Mouse (Mus musculus): ENCODE measurements around the gene Prlhr. TPM values are rescaled to one million over a fixed set of nuclear protein-coding genes. Genes with fewer than 3 reads are reported as not detected.
A peak's percentile ranks its signal among the peaks of the same experiment; 100 is the strongest.

The Prlhr gene
- not detected in 2 replicates for polyA plus RNA-seq (2014; fragmentation: Nextera tagmentation; extraction: Ambion mirVana)

DNA sequence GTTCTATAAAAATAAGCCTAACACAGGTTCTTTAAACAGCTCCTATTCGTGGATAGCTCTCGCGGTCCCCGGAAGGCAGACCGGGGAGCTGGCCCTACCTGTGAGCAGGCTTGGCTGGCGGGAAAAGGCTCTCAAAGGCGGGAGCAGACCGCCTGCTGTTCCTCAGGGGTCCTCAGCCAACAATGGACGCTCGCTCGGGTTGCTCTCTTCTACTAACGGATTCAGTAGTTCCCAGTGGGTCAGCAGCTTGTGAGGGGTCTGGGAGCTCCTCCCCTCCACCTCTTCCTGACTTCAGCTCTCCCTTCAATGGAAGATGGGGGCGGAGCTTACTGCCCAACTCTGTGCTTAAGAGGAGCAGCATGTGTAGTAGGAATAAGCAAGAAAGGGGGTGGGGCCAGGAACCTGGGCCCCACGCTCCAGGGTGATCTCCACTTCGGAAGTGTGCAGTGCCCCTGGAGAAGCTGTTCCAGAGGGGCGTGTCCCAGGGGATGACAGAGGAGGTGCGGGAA, at the start of gene Prlhr:
TSS of gene Prlhr (minus strand) at position 51 of the 509 bp plus-strand sequence.
- no peaks in the 10 kb centered on the region for H3K36me3 ChIP-seq (ENCODE audit: control insufficient read depth, insufficient read depth, low read length)

DNA sequence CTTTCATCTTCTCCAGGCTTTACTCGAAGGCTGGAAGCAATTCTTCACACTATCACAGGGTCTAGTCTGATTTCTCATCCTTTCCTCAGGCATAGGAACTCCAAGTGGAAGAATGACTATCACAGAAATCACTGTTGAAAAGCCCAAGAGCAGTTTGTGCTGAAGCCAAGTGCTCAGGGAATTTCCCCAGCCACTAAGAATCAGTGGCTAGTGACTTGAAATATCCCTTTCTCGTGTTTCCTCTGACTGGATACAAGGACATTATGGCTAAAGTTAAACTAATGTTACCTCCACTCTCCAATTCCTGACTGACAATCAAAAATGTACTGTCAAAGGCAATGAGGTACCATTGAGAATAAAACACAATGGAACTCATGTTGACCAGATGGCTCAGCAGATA, 47.0 kb upstream of the Prlhr start:
- Histone ChIP-seq H3K9ac (ENCODE audit: low read length) (no peak overlapping the region), H3K4me3 (ENCODE audit: control insufficient read depth in 1 of 2, insufficient read depth in 1 of 2, low read depth in 1 of 2, low read length in 2 of 2) (no peak overlapping the region), H3K27me3 (ENCODE audit: control insufficient read depth, insufficient read depth, low read length) (no peaks in the 10 kb centered on the region), H3K4me1 (ENCODE audit: control insufficient read depth in 2 of 2, insufficient read depth in 2 of 2, low read length in 2 of 2) (no peaks in the 10 kb centered on the region), H3K36me3 (ENCODE audit: control insufficient read depth, insufficient read depth, low read length) (no peaks in the 10 kb centered on the region), H3K4me2 (ENCODE audit: low read length) (no peak overlapping the region), H3K9me3 (ENCODE audit: control insufficient read depth, low read length) (no peaks in the 10 kb centered on the region), H3K27ac (replicated peaks in 1 of 2; ENCODE audit: control insufficient read depth in 1 of 2, insufficient read depth in 1 of 2, low read depth in 2 of 2, low read length in 2 of 2) (no peak overlapping the region)
- ATAC-seq (ENCODE audit: insufficient number of reproducible peaks, insufficient read depth, low FRiP score, low read depth), result no peak
- WGBS, result 57% methylated on average over 2 of the region's 2 CpGs

More for the DNA sequence above, at the start of gene Prlhr:
- H3K4me2 ChIP-seq (ENCODE audit: low read length), result peak within 1 kb of the TSS; percentile 61
- 9% methylated on average over 17 of the region's 17 CpGs for WGBS
- H3K27me3 ChIP-seq (ENCODE audit: control insufficient read depth, insufficient read depth, low read length), result peaks cover 41% of the 10 kb centered on the region
- H3K4me3 ChIP-seq (ENCODE audit: control insufficient read depth in 1 of 2, insufficient read depth in 1 of 2, low read depth in 1 of 2, low read length in 2 of 2), result peak within 1 kb of the TSS; percentile 23 to 26
- ATAC-seq (ENCODE audit: insufficient number of reproducible peaks, insufficient read depth, low FRiP score, low read depth), result no peak
- no peak within 1 kb of the TSS for H3K27ac ChIP-seq (replicated peaks in 1 of 2; ENCODE audit: control insufficient read depth in 1 of 2, insufficient read depth in 1 of 2, low read depth in 2 of 2, low read length in 2 of 2)
- no peak within 1 kb of the TSS for H3K9ac ChIP-seq (ENCODE audit: low read length)
- no peaks in the 10 kb centered on the region for H3K9me3 ChIP-seq (ENCODE audit: control insufficient read depth, low read length)
- H3K4me1 ChIP-seq (ENCODE audit: control insufficient read depth in 2 of 2, insufficient read depth in 2 of 2, low read length in 2 of 2), result peaks cover 4 to 12% of the 10 kb centered on the region in 2 experiments; a peak in 3 of 4 replicates

- 58% methylated on average over 3 of the region's 3 CpGs for WGBS
These were observed 45.3 kb upstream of the Prlhr start for GRCm38 (mm10) chr19:60513431-60513830.

DNA sequence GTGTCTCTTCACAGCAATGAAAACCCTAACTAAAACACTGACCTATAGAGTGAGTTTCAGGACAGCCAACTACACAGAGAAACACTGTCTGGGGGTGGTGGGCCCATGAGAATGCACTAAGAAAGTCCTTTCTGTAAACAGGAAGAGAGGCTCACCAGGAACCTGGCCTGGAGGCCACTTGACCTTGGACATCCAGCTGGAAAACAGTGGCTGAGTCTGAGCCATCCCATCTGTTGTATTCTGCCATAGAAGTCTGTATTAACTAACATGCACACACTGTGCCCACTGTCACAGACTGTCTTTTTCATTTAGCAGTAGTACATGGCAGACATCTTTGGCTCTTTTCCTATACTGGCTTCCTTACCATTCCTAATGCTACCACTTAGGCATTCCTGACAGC, 32.1 kb upstream of the Prlhr start:
- no peaks in the 10 kb centered on the region for H3K27me3 ChIP-seq (ENCODE audit: control insufficient read depth, insufficient read depth, low read length)
- no peak overlapping the region for H3K4me3 ChIP-seq (ENCODE audit: control insufficient read depth in 1 of 2, insufficient read depth in 1 of 2, low read depth in 1 of 2, low read length in 2 of 2)
- no peaks in the 10 kb centered on the region for H3K4me1 ChIP-seq (ENCODE audit: control insufficient read depth in 2 of 2, insufficient read depth in 2 of 2, low read length in 2 of 2)
- H3K9me3 ChIP-seq (ENCODE audit: control insufficient read depth, low read length), result no peaks in the 10 kb centered on the region
- no peak for ATAC-seq (ENCODE audit: insufficient number of reproducible peaks, insufficient read depth, low FRiP score, low read depth)
- H3K4me2 ChIP-seq (ENCODE audit: low read length), result no peak overlapping the region
- no peak overlapping the region for H3K27ac ChIP-seq (replicated peaks in 1 of 2; ENCODE audit: control insufficient read depth in 1 of 2, insufficient read depth in 1 of 2, low read depth in 2 of 2, low read length in 2 of 2)
- no peak overlapping the region for H3K9ac ChIP-seq (ENCODE audit: low read length)
- H3K36me3 ChIP-seq (ENCODE audit: control insufficient read depth, insufficient read depth, low read length), result no peaks in the 10 kb centered on the region

More at GRCm38 (mm10) chr19:60513431-60513830, 45.3 kb upstream of the Prlhr start:
- Histone ChIP-seq H3K27ac (replicated peaks in 1 of 2; ENCODE audit: control insufficient read depth in 1 of 2, insufficient read depth in 1 of 2, low read depth in 2 of 2, low read length in 2 of 2) (no peak overlapping the region), H3K4me1 (ENCODE audit: control insufficient read depth in 2 of 2, insufficient read depth in 2 of 2, low read length in 2 of 2) (no peaks in the 10 kb centered on the region), H3K4me3 (ENCODE audit: control insufficient read depth in 1 of 2, insufficient read depth in 1 of 2, low read depth in 1 of 2, low read length in 2 of 2) (no peak overlapping the region), H3K9me3 (ENCODE audit: control insufficient read depth, low read length) (no peaks in the 10 kb centered on the region), H3K27me3 (ENCODE audit: control insufficient read depth, insufficient read depth, low read length) (no peaks in the 10 kb centered on the region), H3K9ac (ENCODE audit: low read length) (no peak overlapping the region), H3K36me3 (ENCODE audit: control insufficient read depth, insufficient read depth, low read length) (no peaks in the 10 kb centered on the region), H3K4me2 (ENCODE audit: low read length) (no peak overlapping the region)
- ATAC-seq (ENCODE audit: insufficient number of reproducible peaks, insufficient read depth, low FRiP score, low read depth), result no peak

- H3K27ac ChIP-seq (replicated peaks in 1 of 2; ENCODE audit: control insufficient read depth in 1 of 2, insufficient read depth in 1 of 2, low read depth in 2 of 2, low read length in 2 of 2), result no peak overlapping the region
- ATAC-seq (ENCODE audit: insufficient number of reproducible peaks, insufficient read depth, low FRiP score, low read depth), result no peak
- no peaks in the 10 kb centered on the region for H3K27me3 ChIP-seq (ENCODE audit: control insufficient read depth, insufficient read depth, low read length)
- no peak overlapping the region for H3K4me3 ChIP-seq (ENCODE audit: control insufficient read depth in 1 of 2, insufficient read depth in 1 of 2, low read depth in 1 of 2, low read length in 2 of 2)
- no peaks in the 10 kb centered on the region for H3K36me3 ChIP-seq (ENCODE audit: control insufficient read depth, insufficient read depth, low read length)
- 62% methylated on average over 4 of the region's 4 CpGs for WGBS
- no peak overlapping the region for H3K9ac ChIP-seq (ENCODE audit: low read length)
- H3K9me3 ChIP-seq (ENCODE audit: control insufficient read depth, low read length), result no peaks in the 10 kb centered on the region
- no peak overlapping the region for H3K4me2 ChIP-seq (ENCODE audit: low read length)
- no peaks in the 10 kb centered on the region for H3K4me1 ChIP-seq (ENCODE audit: control insufficient read depth in 2 of 2, insufficient read depth in 2 of 2, low read length in 2 of 2)
These were observed 29.1 kb upstream of the Prlhr start for GRCm38 (mm10) chr19:60497171-60497570.

GRCm38 (mm10) chr19:60495772-60496171, 27.7 kb upstream of the Prlhr start:
- ATAC-seq (ENCODE audit: insufficient number of reproducible peaks, insufficient read depth, low FRiP score, low read depth), result no peak
- H3K9me3 ChIP-seq (ENCODE audit: control insufficient read depth, low read length), result no peaks in the 10 kb centered on the region
- H3K4me3 ChIP-seq (ENCODE audit: control insufficient read depth in 1 of 2, insufficient read depth in 1 of 2, low read depth in 1 of 2, low read length in 2 of 2), result no peak overlapping the region
- H3K36me3 ChIP-seq (ENCODE audit: control insufficient read depth, insufficient read depth, low read length), result no peaks in the 10 kb centered on the region
- H3K9ac ChIP-seq (ENCODE audit: low read length), result no peak overlapping the region
- no peaks in the 10 kb centered on the region for H3K4me1 ChIP-seq (ENCODE audit: control insufficient read depth in 2 of 2, insufficient read depth in 2 of 2, low read length in 2 of 2)
- 46% methylated on average over 3 of the region's 3 CpGs for WGBS
- H3K27me3 ChIP-seq (ENCODE audit: control insufficient read depth, insufficient read depth, low read length), result no peaks in the 10 kb centered on the region
- H3K4me2 ChIP-seq (ENCODE audit: low read length), result no peak overlapping the region
- no peak overlapping the region for H3K27ac ChIP-seq (replicated peaks in 1 of 2; ENCODE audit: control insufficient read depth in 1 of 2, insufficient read depth in 1 of 2, low read depth in 2 of 2, low read length in 2 of 2)

- Histone ChIP-seq H3K36me3 (ENCODE audit: control insufficient read depth, insufficient read depth, low read length) (no peaks in the 10 kb centered on the region), H3K9me3 (ENCODE audit: control insufficient read depth, low read length) (no peaks in the 10 kb centered on the region), H3K9ac (ENCODE audit: low read length) (no peak overlapping the region), H3K27me3 (ENCODE audit: control insufficient read depth, insufficient read depth, low read length) (no peaks in the 10 kb centered on the region), H3K4me1 (ENCODE audit: control insufficient read depth in 2 of 2, insufficient read depth in 2 of 2, low read length in 2 of 2) (no peaks in the 10 kb centered on the region), H3K27ac (replicated peaks in 1 of 2; ENCODE audit: control insufficient read depth in 1 of 2, insufficient read depth in 1 of 2, low read depth in 2 of 2, low read length in 2 of 2) (no peak overlapping the region), H3K4me3 (ENCODE audit: control insufficient read depth in 1 of 2, insufficient read depth in 1 of 2, low read depth in 1 of 2, low read length in 2 of 2) (no peak overlapping the region), H3K4me2 (ENCODE audit: low read length) (no peak overlapping the region)
- WGBS, result 68% methylated on average over 1 of the region's 1 CpGs
- ATAC-seq (ENCODE audit: insufficient number of reproducible peaks, insufficient read depth, low FRiP score, low read depth), result no peak
These were observed 21.5 kb upstream of the Prlhr start for GRCm38 (mm10) chr19:60489566-60489965.

GRCm38 (mm10) chr19:60485261-60485660, 17.2 kb upstream of the Prlhr start:
- H3K4me2 ChIP-seq (ENCODE audit: low read length), result no peak overlapping the region
- H3K27ac ChIP-seq (replicated peaks in 1 of 2; ENCODE audit: control insufficient read depth in 1 of 2, insufficient read depth in 1 of 2, low read depth in 2 of 2, low read length in 2 of 2), result no peak overlapping the region
- ATAC-seq (ENCODE audit: insufficient number of reproducible peaks, insufficient read depth, low FRiP score, low read depth), result no peak
- no peaks in the 10 kb centered on the region for H3K36me3 ChIP-seq (ENCODE audit: control insufficient read depth, insufficient read depth, low read length)
- no peaks in the 10 kb centered on the region for H3K27me3 ChIP-seq (ENCODE audit: control insufficient read depth, insufficient read depth, low read length)
- no peaks in the 10 kb centered on the region for H3K9me3 ChIP-seq (ENCODE audit: control insufficient read depth, low read length)
- H3K4me1 ChIP-seq (ENCODE audit: control insufficient read depth in 2 of 2, insufficient read depth in 2 of 2, low read length in 2 of 2), result no peaks in the 10 kb centered on the region
- H3K4me3 ChIP-seq (ENCODE audit: control insufficient read depth in 1 of 2, insufficient read depth in 1 of 2, low read depth in 1 of 2, low read length in 2 of 2), result no peak overlapping the region
- no peak overlapping the region for H3K9ac ChIP-seq (ENCODE audit: low read length)
